ENCODE assay signal across 8 mouse cellular contexts in the genomic region with DNA sequence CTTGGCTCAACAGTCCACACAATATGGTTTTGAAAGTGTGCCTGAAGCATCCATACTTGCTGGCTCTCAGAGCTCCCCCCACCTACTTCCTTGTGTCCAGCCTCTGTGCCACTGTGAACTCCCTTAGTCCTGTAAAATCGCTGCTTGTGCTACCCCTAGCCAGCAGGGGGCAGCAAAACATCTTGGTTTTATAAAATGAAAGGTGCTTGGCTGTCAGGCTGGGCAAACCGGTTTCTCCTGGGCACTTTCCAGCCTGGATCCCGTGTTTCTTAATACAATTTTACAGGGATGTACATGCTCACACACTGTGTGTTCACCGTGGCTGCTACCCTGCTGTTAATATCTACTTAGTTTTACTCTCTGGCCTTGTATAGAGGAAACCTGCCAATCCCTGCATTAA.
DNase-seq lines count a peak whose midpoint lies in the region; ATAC-seq lines count a peak whose summit lies in the region.

No protein-coding gene starts in this region.

- DNase-seq in adrenal gland, adult (ENCODE audit: inconsistent age in 2 of 2, low spot score in 1 of 2): peak; percentile 67 to 90
- peak; percentile 81 to 86 for DNase-seq in cerebellum, postnatal 36 days
- DNase-seq in gastrocnemius, adult 18-20 months (ENCODE audit: low spot score): peak; percentile 67
- DNase-seq in hindlimb bud, embryonic 11.5 days (ENCODE audit: extremely low spot score, low read depth, low spot score): peak; percentile 92
- peak; percentile 82 to 89 for DNase-seq in left cerebral cortex, adult 18-20 months (ENCODE audit: low spot score in 2 of 2)
- peak; percentile 93 for DNase-seq in mesoderm, embryonic 11.5 days (ENCODE audit: low read depth, low spot score)
- peak; percentile 91 for DNase-seq in right cerebral cortex, postnatal 4 days

- ATAC-seq in monocyte, adult 5-6 weeks (replicated peaks; ENCODE audit: insufficient number of reproducible peaks, low FRiP score, low TSS enrichment, poor library complexity, severe bottlenecking): no peak; the same call in 1 of the 2 replicates
